Mouse (Mus musculus) CH12.LX (cell line): ENCODE data around the gene 1700016H13Rik. TPM values are rescaled to one million over a fixed set of nuclear protein-coding genes. Genes with fewer than 3 reads are reported as not detected.
A peak's percentile ranks its signal among the peaks of the same experiment; 100 is the strongest.

Experiments
- DNase-seq: peaks from one replicate; pipeline ENCODE4 v3.0.0-alpha.2; 2013; ENCODE audit errors: extremely low read depth
- H3K27ac ChIP-seq: 2 replicates; pipeline ENCODE4 v1.5.1; 2012; ENCODE audit warnings: low read depth, mild to moderate bottlenecking, control low read depth, moderate library complexity; ENCODE audit not compliant: insufficient read depth
- H3K27me3 ChIP-seq: replicated peaks from 2 replicates; pipeline ENCODE3; 2012; ENCODE audit warnings: inconsistent platforms
- H3K36me3 ChIP-seq, 2 experiments: replicated peaks in 1 of 2; 2 replicates each; pipeline versions ENCODE3 to v1.6.1; 2012; ENCODE audit warnings: inconsistent platforms in 1 of 2, low read length in 1 of 2, mild to moderate bottlenecking in 1 of 2, mixed read lengths in 1 of 2, moderate library complexity in 1 of 2; ENCODE audit not compliant: control insufficient read depth in 1 of 2, insufficient read depth in 1 of 2
- H3K4me1 ChIP-seq, 2 experiments: 2 replicates each; pipeline ENCODE4 v1.6.1; 2012; ENCODE audit warnings: inconsistent platforms in 1 of 2, moderate library complexity in 1 of 2; ENCODE audit not compliant: insufficient read depth in 2 of 2, control insufficient read depth in 1 of 2
- H3K4me2 ChIP-seq: 2 replicates; pipeline ENCODE4 v1.6.1; 2012; ENCODE audit warnings: low read depth, mild to moderate bottlenecking, control low read depth; ENCODE audit not compliant: poor library complexity, insufficient read depth, severe bottlenecking
- H3K4me3 ChIP-seq, 3 experiments: fragments of 150-350 bp in 1 of 3; sonication (generic) in 1 of 3; replicated peaks in 1 of 3; 2 replicates each; pipeline versions ENCODE3 to v1.5.1; 2011 to 2012; ENCODE audit warnings: low read depth in 2 of 3, low read length in 2 of 3, mild to moderate bottlenecking in 2 of 3, moderate library complexity in 2 of 3, control low read depth in 1 of 3, improper control_type of control experiment in 1 of 3, inconsistent platforms in 1 of 3, mixed read lengths in 1 of 3; ENCODE audit not compliant: poor library complexity in 1 of 3
- H3K79me2 ChIP-seq: replicated peaks from 2 replicates; pipeline ENCODE4 v1.6.1; 2012; ENCODE audit warnings: mild to moderate bottlenecking, moderate library complexity; ENCODE audit not compliant: control insufficient read depth, poor library complexity, insufficient read depth, severe bottlenecking; ENCODE audit errors: extremely low read depth
- H3K9ac ChIP-seq: 2 replicates; pipeline ENCODE4 v1.6.1; 2012; ENCODE audit warnings: low read depth, mild to moderate bottlenecking, control low read depth, moderate library complexity; ENCODE audit not compliant: insufficient read depth
- H3K9me3 ChIP-seq: replicated peaks from 2 replicates; pipeline ENCODE3; 2012; ENCODE audit warnings: low read length, inconsistent platforms, mixed read lengths
- BHLHE40 ChIP-seq: IDR thresholded peaks from 2 replicates; pipeline ENCODE4 v1.6.1; 2011; ENCODE audit warnings: mild to moderate bottlenecking, low read depth, low read length, improper control_type of control experiment
- CHD1 ChIP-seq: IDR thresholded peaks from 2 replicates; pipeline ENCODE4 v1.6.1; 2012; ENCODE audit warnings: low read depth, low read length, improper control_type of control experiment, inconsistent platforms
- CHD2 ChIP-seq: IDR thresholded peaks from 2 replicates; pipeline ENCODE4 v1.6.1; 2011; ENCODE audit warnings: low read length, improper control_type of control experiment
- CTCF ChIP-seq, 2 experiments: IDR thresholded peaks in 1 of 2; conservative IDR thresholded peaks in 1 of 2; 2 replicates each; pipeline ENCODE4 v1.5.1; 2011 to 2012; ENCODE audit warnings: low read depth in 2 of 2, low read length in 2 of 2, improper control_type of control experiment in 1 of 2, inconsistent platforms in 1 of 2, mild to moderate bottlenecking in 1 of 2, moderate library complexity in 1 of 2
- ELF1 ChIP-seq: IDR thresholded peaks from 2 replicates; pipeline ENCODE4 v1.6.1; 2014; ENCODE audit warnings: low read depth, mild to moderate bottlenecking, inconsistent platforms, low read length, improper control_type of control experiment
- ETS1 ChIP-seq: conservative IDR thresholded peaks from 2 replicates; pipeline ENCODE4 v1.6.1; 2012; ENCODE audit warnings: low read depth, mild to moderate bottlenecking, inconsistent platforms, low read length, improper control_type of control experiment, moderate library complexity
- HCFC1 ChIP-seq: IDR thresholded peaks from 2 replicates; pipeline ENCODE4 v1.6.1; 2012; ENCODE audit warnings: low read depth, mild to moderate bottlenecking, inconsistent platforms, low read length, improper control_type of control experiment
- JUND ChIP-seq: conservative IDR thresholded peaks from 2 replicates; pipeline ENCODE4 v1.6.1; 2011; ENCODE audit warnings: low read depth, low read length, improper control_type of control experiment
- KAT2A ChIP-seq: IDR thresholded peaks from 2 replicates; pipeline ENCODE4 v1.6.1; 2012; ENCODE audit warnings: low read length, improper control_type of control experiment, inconsistent platforms; ENCODE audit not compliant: insufficient replicate concordance
- MAFK ChIP-seq: IDR thresholded peaks from 2 replicates; pipeline ENCODE4 v1.6.1; 2011; ENCODE audit warnings: low read length, improper control_type of control experiment; ENCODE audit not compliant: insufficient replicate concordance
- MAZ ChIP-seq: IDR thresholded peaks from 2 replicates; pipeline ENCODE4 v1.6.1; 2012; ENCODE audit warnings: low read depth, mild to moderate bottlenecking, inconsistent platforms, low read length, improper control_type of control experiment, moderate library complexity
- MEF2A ChIP-seq: IDR thresholded peaks from 2 replicates; pipeline ENCODE4 v1.6.1; 2014; ENCODE audit warnings: low read depth, mild to moderate bottlenecking, inconsistent platforms, low read length, improper control_type of control experiment, borderline replicate concordance
- MXI1 ChIP-seq: IDR thresholded peaks from 2 replicates; pipeline ENCODE4 v1.6.1; 2011; ENCODE audit warnings: mild to moderate bottlenecking, low read depth, low read length, improper control_type of control experiment
- MYC ChIP-seq: IDR thresholded peaks from 2 replicates; pipeline ENCODE4 v1.6.1; 2011; ENCODE audit warnings: low read depth, mild to moderate bottlenecking, improper control_type of control experiment, low read length
- NRF1 ChIP-seq: IDR thresholded peaks from 2 replicates; pipeline ENCODE4 v1.6.1; 2014; ENCODE audit warnings: low read depth, mild to moderate bottlenecking, inconsistent platforms, low read length, improper control_type of control experiment, moderate library complexity
- PAX5 ChIP-seq: IDR thresholded peaks from 2 replicates; pipeline ENCODE4 v1.6.1; 2012; ENCODE audit warnings: low read length, inconsistent platforms, mixed read lengths
- POLR2A ChIP-seq: IDR thresholded peaks from 2 replicates; pipeline ENCODE4 v1.6.1; 2011; ENCODE audit warnings: low read depth, mild to moderate bottlenecking, improper control_type of control experiment, low read length
- POLR2AphosphoS2 ChIP-seq: IDR thresholded peaks from 2 replicates; pipeline ENCODE4 v1.6.1; 2011; ENCODE audit warnings: low read depth, low read length, improper control_type of control experiment
- RAD21 ChIP-seq: IDR thresholded peaks from 2 replicates; pipeline ENCODE4 v1.6.1; 2011; ENCODE audit warnings: low read depth, mild to moderate bottlenecking, low read length, improper control_type of control experiment, moderate library complexity
- SIN3A ChIP-seq: IDR thresholded peaks from 2 replicates; pipeline ENCODE4 v1.6.1; 2012; ENCODE audit warnings: low read length, improper control_type of control experiment, inconsistent platforms
- SMC3 ChIP-seq: IDR thresholded peaks from 2 replicates; pipeline ENCODE4 v1.6.1; 2011; ENCODE audit warnings: low read depth, low read length, improper control_type of control experiment
- TCF12 ChIP-seq: IDR thresholded peaks from 2 replicates; pipeline ENCODE4 v1.6.1; 2014; ENCODE audit warnings: low read depth, mild to moderate bottlenecking, inconsistent platforms, low read length, improper control_type of control experiment
- UBTF ChIP-seq: IDR thresholded peaks from 2 replicates; pipeline ENCODE4 v1.6.1; 2012; ENCODE audit warnings: low read depth, mild to moderate bottlenecking, inconsistent platforms, low read length, improper control_type of control experiment, moderate library complexity
- USF1 ChIP-seq: IDR thresholded peaks from 2 replicates; pipeline ENCODE4 v1.6.1; 2014; ENCODE audit warnings: low read depth, mild to moderate bottlenecking, inconsistent platforms, low read length, improper control_type of control experiment
- USF2 ChIP-seq: conservative IDR thresholded peaks from 2 replicates; pipeline ENCODE4 v1.6.1; 2011; ENCODE audit warnings: low read depth, low read length, improper control_type of control experiment
- ZC3H11A ChIP-seq: IDR thresholded peaks from 2 replicates; pipeline ENCODE4 v1.6.1; 2012; ENCODE audit warnings: low read depth, mild to moderate bottlenecking, inconsistent platforms, low read length, improper control_type of control experiment
- ZKSCAN1 ChIP-seq: IDR thresholded peaks from 2 replicates; pipeline ENCODE4 v1.6.1; 2012; ENCODE audit warnings: low read depth, inconsistent platforms, low read length, improper control_type of control experiment, borderline replicate concordance
- ZMIZ1 ChIP-seq: IDR thresholded peaks from 2 replicates; pipeline ENCODE4 v1.6.1; 2012; ENCODE audit warnings: low read depth, mild to moderate bottlenecking, inconsistent platforms, low read length, improper control_type of control experiment
- dilution Hi-C: fragments of 300-500 bp; cut with MboI; formaldehyde crosslinking; loops from 2 replicates; pipeline ENCODE4 v1.14.3; 2020; ENCODE audit warnings: low sequenced_read_pairs; ENCODE audit not compliant: extremely low pct_unique_long_range_greater_than_20kb, extremely low pct_ligation_motif_present
- in situ Hi-C: fragments of 300-500 bp; cut with MboI; formaldehyde crosslinking; loops from 3 replicates; pipeline ENCODE4 v1.14.3; 2019; ENCODE audit warnings: low sequenced_read_pairs, low pct_ligation_motif_present, low pct_unique_long_range_greater_than_20kb, mixed read lengths
- polyA plus RNA-seq: library from polyadenylated mRNA; unstranded; fragments of >175 nt; gene quantifications from 2 replicates; pipeline ENCODE4 v1.2.1, GENCODE M21; 2012; ENCODE audit warnings: low read depth; ENCODE audit not compliant: insufficient read length
- total RNA-seq, 2 experiments: library from RNA; depleted of rRNA; stranded (reverse); fragments of 300-350 nt in 1 of 2; fragments of >200 nt in 1 of 2; gene quantifications; 2 replicates each; pipeline ENCODE4 v1.2.3; 2012 to 2014

1700016H13Rik gene
- total and polyA plus RNA-seq, 3 experiments: not detected

DNA sequence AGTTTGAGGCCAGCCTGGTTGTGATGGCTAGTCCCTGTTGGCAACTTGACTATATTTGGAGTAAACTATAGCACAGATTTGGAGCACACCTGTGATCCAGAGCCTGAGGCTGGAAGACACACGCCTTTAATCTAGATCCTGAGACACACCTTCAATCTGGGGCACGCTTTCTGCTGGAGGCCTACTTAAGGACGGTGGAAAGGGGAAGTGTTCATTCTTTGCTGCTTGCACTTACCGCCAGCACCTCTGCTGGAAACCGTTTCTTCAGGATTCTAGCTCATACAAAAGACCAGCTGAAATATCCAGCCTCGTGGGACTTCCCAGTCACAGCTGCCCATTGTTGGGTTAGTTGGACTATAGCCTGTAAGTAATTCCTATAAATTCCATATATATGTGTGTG is 46.7 kb upstream of the 1700016H13Rik start (continued):
- TF ChIP-seq PAX5 (no peak), POLR2AphosphoS2 (no peak), TCF12 (peak; percentile 57; the same call in 1 of the 2 replicates), ZMIZ1 (no peak), KAT2A (no peak), POLR2A (peak; percentile 47), ZC3H11A (no peak), RAD21 (no peak), MYC (peak; percentile 70), NRF1 (no peak), CHD1 (no peak), UBTF (no peak), ETS1 (peak; percentile 53), HCFC1 (0 out of 2 replicates have a peak, but pooled peaks have one; percentile 12), SIN3A (no peak; the same call in 1 of the 2 replicates), MEF2A (peak; percentile 65; the same call in 1 of the 2 replicates), BHLHE40 (peak; percentile 80), USF1 (no peak), ZKSCAN1 (no peak), MAZ (no peak), CTCF (conservative IDR thresholded peaks at IDR 0.05 in 1 of 2, IDR thresholded peaks at IDR 0.05 in 1 of 2; ENCODE audit: low read depth in 2 of 2, low read length in 2 of 2) (no peak)

DNA sequence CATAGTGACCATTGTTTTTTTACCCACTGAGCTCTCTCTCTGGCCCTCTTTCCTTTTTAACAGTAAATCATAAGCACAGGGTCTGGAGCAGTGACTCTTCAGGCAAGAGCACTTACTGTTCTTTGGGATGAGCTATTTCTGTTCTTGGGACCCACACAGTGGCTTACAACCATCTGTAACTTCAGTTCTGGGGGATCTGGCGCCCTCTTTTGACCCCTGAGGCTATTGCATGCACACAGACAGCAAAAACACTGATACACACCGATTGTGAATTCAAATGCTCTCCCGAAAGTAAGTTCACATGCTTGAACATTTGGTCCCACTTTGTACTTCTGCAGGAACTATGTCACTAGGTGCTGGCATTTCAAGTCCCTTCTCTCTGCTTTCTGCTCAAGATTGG is 45.7 kb upstream of the 1700016H13Rik start:
- H3K27me3 ChIP-seq: no peaks in the 10 kb centered on the region
- no peak overlapping the region for H3K9ac ChIP-seq
- DNase-seq: peak; percentile 52
- H3K27ac ChIP-seq: no peak overlapping the region
- H3K79me2 ChIP-seq: peaks cover 81% of the 10 kb centered on the region
- in situ Hi-C loops (no loop called here), dilution Hi-C loops (no loop called here)
- H3K4me1 ChIP-seq: peaks cover 23 to 91% of the 10 kb centered on the region in 2 experiments
- H3K4me3 ChIP-seq: no peak overlapping the region
- H3K9me3 ChIP-seq: peaks cover 10% of the 10 kb centered on the region
- H3K36me3 ChIP-seq: peaks cover 11 to 28% of the 10 kb centered on the region in 2 experiments
- no peak overlapping the region for H3K4me2 ChIP-seq
- TF ChIP-seq CHD2: no peak
- TF ChIP-seq ELF1: no peak
- TF ChIP-seq ZKSCAN1: no peak
- TF ChIP-seq MYC: no peak
- no peak for TF ChIP-seq JUND
- TF ChIP-seq NRF1: no peak
- no peak for TF ChIP-seq KAT2A
- no peak for TF ChIP-seq UBTF
- TF ChIP-seq POLR2A: no peak
- no peak for TF ChIP-seq USF2
- peak; percentile 49 for TF ChIP-seq RAD21
- TF ChIP-seq MAFK: no peak
- TF ChIP-seq ETS1: no peak
- no peak for TF ChIP-seq ZMIZ1
- peak; percentile 42 for TF ChIP-seq SMC3
- TF ChIP-seq ZC3H11A: no peak
- no peak for TF ChIP-seq MXI1
- peak; percentile 22 to 63; a peak in 3 of 4 replicates for TF ChIP-seq CTCF (conservative IDR thresholded peaks at IDR 0.05 in 1 of 2, IDR thresholded peaks at IDR 0.05 in 1 of 2; ENCODE audit: low read depth in 2 of 2, low read length in 2 of 2)
